Mouse (Mus musculus) kidney, postnatal 36 days (tissue): ENCODE measurements around the gene Urod.
A peak's percentile ranks its signal among the peaks of the same experiment; 100 is the strongest.

ENCODE experiments used
- DNase-seq, 2 experiments: peaks; one replicate each; pipeline ENCODE4 v3.0.0; 2021 to 2022; ENCODE audit warnings: mixed read lengths in 2 of 2

Urod gene

DNA sequence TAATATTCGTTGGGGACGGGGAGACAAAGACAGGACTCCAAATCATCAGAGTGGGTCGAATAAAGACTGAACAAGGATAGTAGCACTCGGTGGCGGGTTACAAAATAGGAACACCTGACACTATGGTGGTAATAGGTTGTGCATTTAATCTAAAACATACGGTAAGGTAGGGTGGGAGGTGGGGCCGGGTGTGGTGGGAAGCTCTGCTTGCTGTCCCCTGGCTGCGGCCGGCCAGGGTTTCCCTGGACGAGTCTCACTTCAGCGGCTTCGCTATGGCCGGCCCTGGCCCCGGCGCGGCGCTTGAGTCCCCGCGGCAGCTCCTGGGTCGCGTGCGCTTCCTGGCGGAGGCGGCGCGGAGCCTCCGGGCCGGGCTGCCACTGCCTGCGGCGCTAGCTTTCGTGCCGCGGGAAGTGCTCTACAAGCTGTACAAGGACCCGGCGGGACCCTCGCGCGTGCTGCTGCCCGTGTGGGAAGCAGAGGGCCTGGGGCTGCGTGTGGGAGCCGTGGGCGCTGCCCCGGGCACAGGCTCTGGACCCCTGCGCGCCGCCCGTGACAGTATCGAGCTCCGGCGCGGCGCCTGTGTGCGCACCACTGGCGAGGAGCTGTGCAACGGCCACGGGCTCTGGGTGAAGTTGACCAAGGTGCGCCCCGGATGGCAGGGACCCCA is 1.1 kb upstream of the Urod start, which contains the start of gene Hectd3:
Gene Hectd3, plus strand, starts transcription at position 187 of the 667 bp plus-strand sequence.
- peak; percentile 76 to 81 for DNase-seq

DNA sequence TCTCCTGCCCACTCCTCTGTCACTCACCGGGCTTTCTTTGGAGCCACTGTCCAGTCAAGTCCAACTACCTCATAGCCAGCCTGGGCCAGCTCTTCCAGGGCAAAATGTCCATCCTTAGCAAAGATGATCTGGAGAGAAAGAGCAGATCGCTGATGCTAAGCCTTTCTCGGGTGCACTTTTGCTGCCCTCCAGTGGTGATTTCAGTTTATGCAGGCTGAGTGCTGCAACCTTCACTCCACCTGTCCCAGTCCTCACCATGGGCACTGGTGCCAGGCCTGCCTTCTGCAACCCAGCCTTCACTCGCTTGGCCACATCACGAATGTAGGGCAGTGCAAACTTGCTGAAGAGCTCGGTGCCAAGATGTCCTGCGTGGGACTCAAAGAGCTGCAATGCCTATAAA is 2.8 kb downstream of the Urod start:
- DNase-seq = peak; percentile 80 to 90

DNA sequence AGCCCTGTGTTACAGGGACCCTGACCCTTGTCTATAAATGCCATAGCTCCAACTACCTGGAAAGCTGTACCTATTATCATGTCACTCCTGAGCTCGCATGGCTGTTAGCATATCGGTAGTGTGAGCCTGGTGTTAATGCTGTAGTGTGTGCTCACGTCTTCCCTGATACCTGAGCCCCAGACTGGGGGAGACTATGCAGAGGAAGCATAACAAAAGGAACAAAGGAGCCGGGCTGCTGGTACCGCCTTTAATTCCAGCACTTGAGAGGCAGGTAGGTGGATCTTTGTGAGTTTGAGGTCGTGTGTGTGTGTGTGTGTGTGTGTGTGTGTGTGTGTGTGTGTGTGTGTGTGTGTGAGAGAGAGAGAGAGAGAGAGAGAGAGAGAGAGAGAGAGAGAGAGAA is 4.5 kb downstream of the Urod start:
- DNase-seq = no peak

DNA sequence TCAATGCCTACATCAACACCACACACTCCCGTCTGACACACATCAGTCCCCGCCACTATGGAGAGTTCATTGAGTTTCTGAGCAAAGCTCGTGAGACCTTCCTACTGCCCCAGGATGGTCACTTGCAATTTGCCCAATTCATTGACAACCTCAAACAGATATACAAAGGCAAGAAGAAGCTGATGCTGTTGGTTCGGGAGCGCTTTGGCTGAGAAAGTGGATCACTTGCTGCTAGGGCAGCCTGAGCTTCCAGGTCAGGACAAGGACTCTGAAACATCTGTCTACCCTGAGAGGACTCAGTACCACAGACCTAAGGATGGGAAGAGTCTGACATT is 7.1 kb downstream of the Urod start:
- DNase-seq = no peak

DNA sequence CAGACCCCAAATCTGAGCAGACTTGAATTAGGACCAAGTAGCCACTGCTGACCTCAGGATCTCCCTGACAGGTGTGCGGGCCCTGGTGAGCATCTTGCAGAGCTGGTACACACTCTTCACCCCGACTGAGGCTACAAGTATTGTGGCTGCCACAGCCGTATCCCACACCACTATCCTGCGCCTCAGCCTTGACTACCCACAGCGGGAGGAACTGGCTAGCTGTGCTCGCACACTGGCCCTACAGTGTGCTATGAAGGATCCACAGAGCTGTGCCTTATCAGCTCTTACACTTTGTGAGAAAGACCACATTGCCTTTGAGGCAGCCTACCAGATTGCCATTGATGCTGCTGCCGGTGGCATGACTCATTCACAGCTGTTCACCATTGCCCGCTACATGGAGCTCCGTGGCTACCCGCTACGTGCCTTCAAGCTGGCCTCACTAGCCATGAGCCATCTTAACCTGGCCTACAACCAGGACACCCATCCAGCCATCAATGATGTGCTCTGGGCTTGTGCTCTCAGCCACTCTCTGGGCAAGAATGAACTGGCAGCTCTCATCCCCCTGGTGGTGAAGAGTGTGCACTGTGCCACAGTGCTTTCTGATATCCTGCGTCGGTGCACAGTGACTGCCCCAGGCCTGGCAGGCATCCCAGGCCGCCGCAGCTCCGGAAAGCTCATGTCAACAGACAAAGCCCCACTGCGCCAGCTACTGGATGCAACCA is 7.7 kb downstream of the Urod start:
- DNase-seq = peak; percentile 82 to 90

DNA sequence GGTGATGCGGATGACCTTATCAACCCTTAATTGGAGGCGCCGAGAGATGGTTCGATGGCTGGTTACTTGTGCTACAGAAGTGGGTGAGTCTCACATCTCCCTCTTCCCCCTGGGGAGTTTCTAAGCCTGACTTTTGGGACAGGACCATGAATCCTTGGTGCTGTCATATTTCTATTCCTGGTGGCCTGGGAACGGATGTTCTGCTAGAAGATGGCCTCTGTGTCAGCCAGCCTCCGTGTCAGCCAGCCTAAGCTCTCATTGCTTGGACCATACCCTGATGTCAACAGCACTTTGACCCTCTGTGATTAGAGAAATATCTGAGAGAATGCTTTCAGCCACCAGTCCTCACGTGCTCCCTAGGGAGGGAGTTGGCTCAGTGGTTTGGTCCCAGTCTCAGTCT is 8.5 kb downstream of the Urod start:
- DNase-seq = no peak

DNA sequence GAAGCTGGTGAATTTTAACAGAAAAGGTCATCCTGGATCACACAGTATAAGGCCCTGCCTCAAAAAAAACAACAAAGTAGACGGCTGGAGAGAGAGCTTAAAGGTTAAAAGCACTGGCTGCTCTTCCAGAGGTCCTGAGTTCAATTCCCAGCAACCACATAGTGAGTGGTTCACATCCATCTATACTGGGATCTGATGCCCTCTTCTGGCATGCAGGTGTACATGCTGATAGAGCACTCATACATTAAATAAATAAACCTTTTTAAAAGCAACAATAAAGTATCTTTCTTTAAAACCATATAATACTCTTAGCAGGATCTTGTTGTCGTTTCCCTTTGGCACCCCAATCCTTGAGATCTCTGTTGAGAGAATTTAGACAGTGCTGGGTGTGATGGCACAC is 17.7 kb downstream of the Urod start:
- DNase-seq = no peak

DNA sequence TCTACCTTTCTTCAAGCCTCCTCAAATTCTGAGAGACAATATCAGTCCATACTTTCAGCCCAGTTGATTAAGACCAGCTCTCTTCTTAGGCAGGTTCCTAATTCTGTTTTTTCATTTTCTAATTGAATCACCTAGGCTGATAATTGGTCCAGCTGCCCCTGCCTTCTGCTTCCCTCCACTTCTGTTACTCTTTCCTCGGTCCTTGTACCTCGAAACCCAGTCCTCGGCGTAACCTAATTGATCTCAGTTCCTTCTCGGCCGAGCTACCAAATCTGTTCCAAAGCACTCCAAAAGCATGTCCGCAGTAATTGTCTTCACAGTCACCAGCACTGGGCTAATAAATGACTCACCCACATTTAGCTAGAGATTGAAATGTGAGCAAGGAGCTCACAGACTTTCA is 39.3 kb downstream of the Urod start:
- no peak for DNase-seq

DNA sequence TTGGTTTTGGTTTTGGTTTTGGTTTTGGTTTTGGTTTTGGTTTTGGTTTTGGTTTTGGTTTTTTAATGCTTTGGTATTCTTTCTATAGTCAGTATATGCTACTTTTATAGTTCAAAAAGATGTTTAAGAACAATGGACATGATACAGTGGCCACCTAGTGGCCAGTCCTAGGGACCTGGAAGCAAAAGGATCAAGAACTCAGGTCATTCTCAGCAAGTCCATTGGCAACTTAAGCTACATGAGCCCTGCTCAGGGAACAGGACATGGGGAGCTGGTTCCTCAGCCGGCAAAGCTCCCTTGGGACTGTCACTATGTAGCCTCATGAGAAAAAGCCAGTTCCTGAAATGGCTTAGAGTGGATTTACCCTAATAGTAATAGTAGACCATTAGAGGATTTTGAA is 42.6 kb downstream of the Urod start:
- peak; percentile 16 to 40 for DNase-seq

DNA sequence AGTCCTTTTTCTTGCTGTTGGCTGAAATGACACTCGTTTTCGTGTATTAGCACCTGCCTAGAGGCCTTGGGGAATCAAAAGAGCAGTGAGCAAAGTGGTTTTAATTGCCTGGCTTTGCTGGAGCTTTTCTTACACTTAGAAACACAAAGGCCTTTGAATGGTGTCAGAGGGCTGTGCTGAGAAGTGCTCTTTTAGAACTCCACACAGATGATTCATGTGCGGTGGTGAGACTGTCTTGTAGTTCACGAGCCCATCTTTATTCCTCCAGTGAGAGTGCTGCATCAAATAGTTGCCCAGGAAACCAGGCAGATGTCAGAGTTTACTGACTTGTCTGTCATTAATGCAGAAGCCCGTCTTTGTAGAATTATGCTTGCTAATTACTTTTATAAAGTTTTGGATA is 50.2 kb downstream of the Urod start:
- no peak for DNase-seq

DNA sequence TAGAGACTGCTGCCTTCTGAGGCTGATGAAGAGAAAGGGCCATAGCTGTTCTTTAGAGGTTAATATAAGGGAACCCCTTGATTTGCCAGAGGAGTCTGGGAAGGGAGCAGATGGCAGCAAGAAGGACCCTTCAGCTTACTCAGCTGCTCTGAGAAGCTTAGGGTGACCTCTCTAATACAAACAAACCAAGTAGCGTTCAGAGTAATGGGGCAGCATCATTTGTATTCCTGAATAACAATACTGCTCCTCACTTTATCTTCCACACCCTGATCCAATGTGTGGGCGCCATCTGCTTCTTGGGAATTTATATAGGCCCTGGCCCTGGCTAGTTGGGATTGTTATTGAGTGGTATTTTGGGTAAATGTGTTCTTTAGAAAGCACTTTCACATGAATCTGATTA is 51.5 kb downstream of the Urod start:
- no peak for DNase-seq
